Mouse (Mus musculus): Measurements from ENCODE around the gene Sufu.
A peak's percentile ranks its signal among the peaks of the same experiment; 100 is the strongest.

The Sufu gene

DNA sequence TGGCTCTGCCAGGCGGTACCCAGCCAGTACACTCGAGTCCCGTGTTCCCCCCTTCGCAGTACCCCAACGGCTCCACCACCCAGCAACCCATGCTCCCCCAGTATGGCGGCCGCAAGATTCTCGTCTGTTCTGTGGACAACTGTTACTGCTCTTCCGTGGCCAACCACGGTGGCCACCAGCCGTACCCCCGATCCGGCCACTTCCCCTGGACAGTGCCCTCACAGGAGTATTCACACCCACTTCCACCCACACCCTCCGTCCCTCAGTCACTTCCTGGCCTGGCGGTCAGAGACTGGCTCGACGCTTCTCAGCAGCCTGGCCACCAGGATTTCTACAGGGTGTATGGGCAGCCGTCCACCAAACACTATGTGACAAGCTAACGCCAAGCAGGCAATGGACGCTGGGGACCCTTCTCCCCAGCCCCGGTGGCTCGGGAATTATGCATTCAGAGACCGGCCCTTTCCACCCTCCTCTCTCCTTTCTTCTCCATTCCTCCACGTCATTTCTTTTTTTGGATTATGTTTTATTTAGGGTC is 118.7 kb downstream of the Sufu start:
- no peak for DNase-seq (ENCODE audit: low spot score in 2 of 2)

DNA sequence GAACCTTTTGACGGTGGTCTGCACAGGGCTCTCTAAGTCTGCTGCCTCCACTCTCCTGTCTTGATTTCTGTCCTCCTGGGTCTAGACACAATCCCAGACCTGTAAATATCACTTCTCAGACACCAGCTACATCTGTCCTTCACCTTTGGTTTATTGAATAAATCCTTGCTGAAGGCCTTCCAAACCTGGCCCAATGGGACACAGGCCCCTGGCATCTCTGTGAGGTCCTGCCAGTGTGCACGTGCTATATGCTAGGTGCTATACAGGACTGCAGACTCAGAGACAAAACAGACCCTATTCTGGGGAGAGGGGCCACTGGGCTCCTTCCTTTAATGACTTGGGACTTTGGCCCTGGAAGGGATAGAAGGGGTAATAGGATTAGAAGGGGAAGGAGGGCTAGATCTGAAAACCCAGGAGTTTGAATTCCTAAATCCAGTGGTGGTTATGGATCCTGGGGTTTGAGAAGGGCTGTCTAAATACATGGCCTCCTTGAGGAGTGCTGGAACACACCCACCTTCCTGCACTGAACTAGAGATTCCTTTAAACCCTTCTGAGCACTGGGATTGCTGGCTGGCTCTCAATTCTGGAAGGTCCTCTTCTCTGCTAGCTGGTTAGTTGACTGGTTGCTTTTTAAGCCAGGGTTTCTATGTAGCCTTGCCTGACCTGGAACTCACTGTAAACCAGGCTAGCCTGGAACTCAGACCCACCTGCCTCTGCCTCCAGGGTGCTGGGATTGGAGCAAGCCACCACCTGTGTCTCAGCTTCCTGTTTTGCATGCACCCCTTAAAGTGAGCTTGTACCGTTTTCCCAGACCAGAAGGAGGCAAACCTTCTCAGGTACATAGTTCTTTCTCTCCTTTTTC is 120.2 kb downstream of the Sufu start:
- no peak for DNase-seq (ENCODE audit: low spot score in 2 of 2)

DNA sequence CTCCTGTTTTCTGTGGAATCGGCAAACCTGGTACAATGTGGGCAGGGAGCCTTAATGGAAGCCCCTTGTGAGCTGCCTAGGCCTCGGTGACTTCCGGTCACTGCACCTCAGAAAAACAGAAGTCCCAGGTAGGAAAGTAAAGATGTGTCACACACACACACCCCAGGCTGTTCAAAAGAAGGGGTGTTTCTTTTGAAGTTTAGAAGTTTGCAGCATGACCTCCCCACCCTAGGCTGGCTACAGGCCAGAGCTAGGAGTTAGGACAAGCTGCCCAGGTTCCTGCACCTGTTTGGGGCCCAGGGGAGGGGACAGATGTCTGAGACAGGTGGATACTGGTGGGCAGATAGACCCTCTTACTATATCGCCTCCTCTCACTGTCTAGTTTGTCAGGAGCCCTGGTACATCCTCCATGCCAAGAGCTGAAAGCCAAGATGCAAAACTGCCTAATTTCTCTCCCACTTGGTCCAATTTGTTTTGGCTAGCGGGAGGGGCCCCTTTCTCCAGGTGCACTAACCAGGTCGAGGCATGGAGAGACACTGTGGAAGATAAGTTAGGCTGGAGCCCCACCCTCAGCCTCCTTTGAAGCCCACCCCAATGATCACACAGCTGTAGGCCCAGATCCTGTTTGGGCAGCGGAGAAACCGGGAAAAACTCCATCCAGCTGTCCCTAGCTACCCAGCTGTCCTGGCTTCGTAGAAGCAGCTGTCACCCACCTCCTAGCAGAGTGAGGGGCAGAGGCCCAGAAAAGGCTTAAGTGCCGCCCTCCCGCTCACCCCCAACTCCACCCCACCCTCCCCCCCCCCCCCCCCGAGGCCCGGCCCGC is 121.0 kb downstream of the Sufu start:
- DNase-seq (ENCODE audit: low spot score in 2 of 2), result no peak

DNA sequence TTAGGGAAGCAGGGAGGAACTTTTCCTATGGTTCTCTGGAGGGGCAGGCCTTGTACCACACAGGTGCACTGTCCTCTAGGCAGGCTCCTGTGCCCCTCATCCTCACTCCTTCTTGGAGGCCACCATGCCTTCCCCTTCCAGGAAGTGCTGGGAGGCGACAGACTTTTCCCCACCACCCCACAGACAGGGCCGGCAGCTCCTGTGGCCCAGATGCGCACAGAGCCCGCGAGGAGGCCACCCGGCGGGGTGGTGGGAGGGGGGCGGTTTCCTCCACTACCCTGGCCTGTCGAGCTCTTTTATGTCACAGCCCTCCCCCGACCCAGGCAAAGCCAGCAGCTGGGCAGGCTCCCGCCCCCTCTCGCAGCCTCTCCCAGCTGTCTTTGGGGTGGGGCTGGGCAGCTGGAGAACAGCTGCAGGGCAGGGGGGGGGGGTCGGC is 121.7 kb downstream of the Sufu start:
- DNase-seq (ENCODE audit: low spot score in 2 of 2), result no peak

DNA sequence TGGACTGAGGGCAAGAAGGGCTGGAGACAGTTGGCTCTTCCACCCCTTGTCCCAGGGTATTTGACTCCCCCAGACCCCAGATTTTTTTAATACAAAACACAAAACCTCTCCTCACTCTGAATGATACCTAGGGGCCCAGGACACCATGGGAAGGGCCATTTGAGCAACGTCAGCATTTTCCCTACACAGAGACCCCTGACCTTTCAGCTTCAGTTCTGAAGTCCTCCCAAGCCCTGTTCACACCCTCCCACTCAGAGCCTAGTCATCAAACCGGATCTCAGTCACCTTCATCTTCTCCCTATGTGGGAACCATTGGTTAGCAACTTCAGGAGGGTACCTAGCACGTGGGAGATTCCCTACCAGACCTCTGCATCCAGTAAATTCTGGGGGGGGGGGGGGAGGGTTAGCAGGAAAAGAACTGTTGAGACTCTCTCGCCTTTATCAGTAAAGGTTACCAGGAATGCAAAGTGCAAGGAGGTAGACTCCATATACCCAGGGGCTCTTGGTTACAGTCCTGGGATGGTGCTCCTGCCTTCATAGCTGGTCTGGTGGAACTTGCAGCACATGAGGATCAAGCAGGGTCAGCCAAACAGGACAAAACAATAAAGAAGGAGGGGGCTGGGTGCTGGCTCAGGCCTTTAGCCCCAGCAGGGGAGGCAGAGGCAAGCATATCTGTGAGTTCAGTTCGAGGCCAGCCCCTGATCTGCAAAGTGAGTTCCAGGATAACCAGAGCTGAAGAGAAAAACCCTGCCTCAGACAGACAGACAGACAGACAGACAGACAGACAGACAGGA is 122.3 kb downstream of the Sufu start:
- DNase-seq (ENCODE audit: low spot score in 2 of 2), result no peak

DNA sequence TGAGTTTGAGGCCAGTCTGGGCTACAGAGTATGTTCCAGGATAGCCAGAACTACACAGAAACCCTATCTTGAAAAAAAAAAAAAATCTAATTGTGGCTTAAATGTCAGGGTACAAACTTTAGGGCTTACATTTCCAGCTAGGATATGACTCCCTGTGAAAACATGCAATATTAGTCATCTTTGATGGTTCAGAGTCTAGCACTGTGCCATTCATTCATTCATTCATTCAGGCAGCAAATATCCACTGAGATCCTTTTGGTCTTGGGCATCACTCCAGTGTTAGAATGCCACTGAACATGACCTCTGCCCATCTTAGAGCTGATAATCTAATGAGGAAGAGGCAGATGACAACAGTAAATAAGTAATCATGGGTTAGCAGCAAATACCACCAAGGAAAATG is 125.0 kb downstream of the Sufu start:
- no peak for DNase-seq (ENCODE audit: low spot score in 2 of 2)

DNA sequence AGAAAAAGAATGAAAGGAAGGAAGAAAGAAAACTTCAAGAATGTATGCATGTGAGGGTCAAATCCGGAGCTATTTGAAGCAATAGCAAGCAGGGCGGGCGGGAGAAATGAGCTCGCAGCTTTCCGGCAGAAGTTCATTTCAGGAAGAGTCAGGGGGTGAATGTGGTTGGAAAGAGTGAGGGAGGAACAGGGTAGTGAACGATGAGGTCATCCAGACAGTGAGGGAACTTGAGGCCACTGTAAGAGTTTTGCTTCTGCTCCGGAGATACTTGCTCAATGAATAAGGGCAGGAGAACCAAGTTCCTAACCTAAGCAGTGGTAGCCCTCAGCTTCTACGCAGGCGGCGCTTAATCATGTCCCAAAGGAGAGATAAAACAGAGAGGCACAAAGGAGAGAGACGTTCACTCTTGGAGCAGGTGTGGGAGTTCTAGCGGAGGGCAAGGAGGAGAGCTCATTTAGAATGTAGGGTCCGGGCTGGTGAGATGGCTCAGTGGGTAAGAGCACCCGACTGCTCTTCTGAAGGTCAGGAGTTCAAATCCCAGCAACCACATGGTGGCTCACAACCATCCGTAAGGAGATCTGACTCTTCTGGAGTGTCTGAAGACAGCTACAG is 125.8 kb downstream of the Sufu start:
- DNase-seq (ENCODE audit: low spot score in 2 of 2), result no peak

DNA sequence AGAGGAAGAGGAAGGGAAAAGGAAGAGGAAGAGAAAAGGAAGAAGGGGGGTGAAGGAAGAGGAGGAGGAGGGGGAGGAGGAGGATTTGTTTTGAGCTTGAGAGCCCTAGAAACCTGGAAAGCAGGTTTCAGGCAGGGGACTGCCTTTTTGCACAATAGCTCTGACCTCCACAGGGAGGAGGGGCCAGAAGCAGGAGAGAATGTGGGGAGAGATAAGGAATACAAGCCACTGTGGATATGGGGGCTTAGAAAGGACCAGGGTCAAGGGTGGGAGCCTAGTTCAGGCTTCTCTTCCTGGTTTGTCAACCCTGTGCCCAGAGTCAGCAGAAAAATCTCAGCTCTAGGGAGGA is 126.4 kb downstream of the Sufu start:
- no peak for DNase-seq (ENCODE audit: low spot score in 2 of 2)

DNA sequence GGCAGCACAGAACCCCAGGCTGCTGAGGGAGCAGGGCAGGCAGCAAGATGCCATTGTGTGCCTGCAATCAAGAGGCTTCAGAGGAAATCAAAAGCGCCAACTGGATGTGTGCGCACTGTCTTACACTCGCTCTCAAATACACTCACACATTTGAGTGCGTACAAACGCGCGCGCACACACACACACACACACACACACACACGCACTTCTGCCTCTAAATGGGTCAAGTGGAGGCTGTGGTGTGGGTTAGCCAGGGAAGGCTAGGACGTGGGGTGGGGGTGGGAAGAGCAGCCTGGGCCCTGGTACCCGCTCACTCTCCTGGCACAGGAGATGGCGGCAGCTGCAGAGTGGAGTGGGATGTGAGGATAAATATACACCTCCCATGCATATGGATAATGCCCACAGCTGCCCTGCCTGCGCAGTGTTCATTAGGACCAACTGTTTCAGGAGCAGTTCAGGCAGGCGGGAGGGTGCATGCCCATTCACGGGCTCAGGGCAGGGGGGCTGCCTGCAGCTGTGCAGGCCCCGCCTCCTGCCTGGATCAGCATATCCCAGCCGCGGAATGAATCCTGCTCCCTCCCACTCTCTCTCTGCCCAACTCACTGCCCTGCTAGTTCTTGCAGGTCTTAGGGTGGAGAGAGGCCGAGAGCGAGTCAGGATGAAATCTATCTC is 126.9 kb downstream of the Sufu start:
- peak in 1 of 2 experiments; percentile 63 for DNase-seq (ENCODE audit: low spot score in 2 of 2)

DNA sequence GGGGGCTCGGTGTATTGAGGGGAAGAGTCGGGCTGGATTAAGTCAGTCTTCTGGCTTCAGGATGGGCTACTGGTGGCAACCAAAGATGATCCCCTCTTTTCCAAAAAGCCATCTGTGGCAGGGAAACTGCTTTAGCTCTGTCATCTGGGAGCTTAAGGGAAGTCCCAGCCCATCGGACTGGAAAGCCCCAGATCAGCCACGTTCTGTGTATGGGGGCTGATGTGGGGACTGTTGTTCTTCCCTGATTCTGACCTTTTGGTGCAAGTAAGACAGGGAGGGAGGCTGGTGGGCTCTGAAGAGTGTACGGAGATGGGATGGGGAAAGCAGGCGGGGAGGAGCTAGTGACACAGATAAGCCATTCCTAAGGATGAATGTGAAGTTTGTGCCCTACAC is 127.5 kb downstream of the Sufu start:
- DNase-seq (ENCODE audit: low spot score in 2 of 2), result no peak

DNA sequence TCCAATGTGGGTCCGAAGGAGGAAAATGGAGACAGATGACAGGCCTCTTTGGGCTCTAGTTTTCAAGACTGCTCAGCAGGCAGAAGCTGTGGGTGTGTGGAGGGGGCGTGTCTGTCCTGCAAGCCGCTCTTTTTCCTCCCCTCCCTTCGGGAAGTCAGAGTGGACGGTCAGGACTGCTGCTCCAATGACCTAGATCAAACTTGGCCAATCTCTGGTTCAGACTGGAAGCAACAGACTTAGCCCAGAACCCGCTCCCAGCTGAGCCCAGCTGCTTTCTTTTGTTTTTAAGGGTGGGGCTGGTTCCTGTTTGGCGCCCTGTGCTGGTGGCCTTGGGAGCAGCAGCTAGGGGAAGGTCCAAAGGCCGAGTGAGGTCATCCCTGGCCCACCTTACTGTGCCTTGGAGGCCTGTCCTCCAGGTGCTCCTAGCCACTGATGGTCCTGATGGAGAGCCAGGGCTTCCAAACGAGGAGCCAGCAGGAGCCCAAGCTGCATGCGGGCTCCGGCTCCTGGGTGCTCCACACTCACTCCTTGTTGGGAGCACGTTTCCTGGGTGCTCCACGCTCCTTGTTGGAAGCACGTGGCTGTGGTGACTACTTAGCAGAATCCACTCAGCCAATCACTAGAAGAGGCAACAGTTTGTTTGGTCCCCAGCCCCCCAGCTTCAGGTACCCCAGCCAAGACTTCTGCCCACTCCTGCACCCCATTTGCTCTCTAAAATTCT is 128.1 kb downstream of the Sufu start:
- peak in 1 of 2 experiments; percentile 25 for DNase-seq (ENCODE audit: low spot score in 2 of 2)

DNA sequence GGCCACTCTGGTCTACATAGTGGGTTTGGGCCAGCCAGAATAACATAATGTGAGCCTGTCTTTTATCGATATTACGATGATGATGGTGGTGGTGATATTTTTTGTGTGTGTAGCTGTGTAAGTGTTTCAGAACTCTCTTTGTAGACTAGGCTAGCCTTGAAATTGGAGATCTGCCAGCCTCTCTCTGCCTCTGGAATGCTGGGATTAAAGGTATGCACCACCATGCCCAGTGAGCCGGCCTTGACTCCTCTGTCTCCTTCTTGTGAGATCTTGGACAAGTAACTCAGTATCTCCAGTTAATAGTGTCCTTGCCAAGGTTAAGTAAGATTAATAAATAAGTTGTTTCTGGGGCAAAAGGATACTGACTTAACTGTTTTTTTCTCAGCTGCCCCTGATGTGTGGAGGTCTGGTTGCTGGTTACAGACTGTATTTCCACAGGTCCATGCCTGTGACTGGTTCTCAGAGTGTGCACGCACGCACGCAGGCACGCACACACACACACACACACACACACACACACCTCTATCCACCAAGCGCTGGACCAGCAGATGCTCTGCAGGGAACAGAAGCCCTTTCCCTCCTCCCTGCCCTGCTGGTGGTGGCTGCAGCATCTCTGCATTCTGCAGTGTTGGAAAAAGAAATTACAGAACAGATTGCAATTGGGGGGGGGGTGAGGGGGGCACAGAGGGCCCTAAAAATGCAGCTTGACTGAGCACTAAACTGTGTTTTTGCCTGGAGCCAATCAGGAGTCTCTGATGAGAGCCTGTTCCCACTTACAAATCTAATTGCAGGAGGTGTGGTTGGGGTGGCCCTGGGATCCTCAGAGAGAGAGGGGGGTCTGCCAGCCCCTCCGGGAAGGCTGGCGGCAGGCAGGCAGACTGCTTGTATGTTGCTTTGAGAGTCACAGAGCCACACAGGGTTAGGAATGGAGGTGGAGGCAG is 129.3 kb downstream of the Sufu start:
- DNase-seq (ENCODE audit: low spot score in 2 of 2), result no peak

DNA sequence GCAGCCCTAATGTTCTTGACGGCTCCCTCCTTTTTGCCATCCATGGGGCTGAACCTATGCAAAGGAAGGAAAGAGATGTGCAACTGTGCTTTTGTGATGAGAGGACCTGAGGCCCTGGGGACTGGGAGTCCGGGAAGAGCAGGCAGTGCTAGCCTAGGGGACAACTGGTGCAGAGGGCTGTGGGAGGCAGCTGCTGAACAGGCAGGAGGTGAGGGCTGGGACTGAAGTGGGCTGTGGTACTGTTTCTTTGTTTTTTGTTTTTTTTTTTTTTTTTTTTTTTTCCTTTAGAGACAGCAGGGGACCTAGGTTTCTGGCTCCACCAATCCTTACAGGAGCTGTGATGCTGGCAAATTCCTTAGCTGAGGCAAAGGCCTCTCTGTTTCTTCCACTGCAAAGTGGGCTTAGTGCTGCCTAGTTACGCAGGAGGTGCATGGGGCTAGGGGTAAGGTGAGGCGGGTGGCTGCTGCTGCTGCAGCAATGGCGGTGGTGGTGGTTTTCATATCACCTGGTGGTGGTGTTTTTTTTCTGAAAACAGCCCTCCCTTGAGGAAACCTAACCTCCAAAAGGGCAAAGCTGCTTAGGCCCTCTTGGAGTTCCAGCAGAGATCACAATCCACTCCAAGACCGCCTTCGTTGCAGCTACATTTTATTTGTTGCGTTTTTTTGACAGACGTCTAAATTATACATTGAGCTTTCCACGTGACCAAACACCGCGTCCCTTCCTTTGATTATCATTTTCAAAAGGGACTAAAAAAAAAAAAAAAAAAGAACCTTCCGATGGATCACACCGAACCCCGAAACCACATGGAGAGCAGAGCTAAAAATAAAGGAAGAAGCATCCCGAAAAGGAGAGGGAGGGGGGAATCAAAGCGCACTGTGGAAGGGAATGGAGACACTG is 131.2 kb downstream of the Sufu start:
- no peak for DNase-seq (ENCODE audit: low spot score in 2 of 2)

DNA sequence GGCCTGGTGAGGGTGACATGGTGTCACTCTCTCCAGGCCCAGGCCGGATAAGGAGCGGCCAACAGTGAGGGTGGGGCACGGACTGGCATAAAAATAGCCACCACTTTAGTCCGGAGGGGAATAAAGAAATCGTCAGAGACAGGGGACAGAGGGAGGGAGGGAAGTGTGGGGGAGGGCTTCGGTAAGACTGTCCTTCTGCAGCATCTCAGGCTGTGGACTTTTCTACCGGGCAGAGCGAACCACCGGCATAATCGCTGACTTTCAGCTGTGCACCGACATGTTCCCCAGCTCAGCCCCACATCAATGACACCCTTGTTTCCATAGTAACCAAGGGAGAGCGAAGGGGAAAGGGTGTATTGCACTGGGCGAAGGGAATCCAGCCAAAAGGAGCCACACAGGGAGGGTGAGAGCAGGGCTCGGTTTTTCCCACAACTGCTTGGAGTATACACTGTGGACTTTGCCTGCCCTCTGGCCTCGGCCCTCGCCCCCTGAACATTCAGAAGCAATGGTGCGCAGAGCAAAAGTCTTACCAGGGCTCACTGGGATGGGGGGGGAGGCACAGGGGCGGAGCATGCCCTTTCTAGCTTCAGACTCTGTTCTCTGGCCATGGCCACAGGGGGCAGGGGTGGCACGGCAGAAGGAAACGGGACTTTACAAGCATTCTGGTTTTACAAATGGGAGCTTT is 132.0 kb downstream of the Sufu start:
- DNase-seq (ENCODE audit: low spot score in 2 of 2), result no peak

DNA sequence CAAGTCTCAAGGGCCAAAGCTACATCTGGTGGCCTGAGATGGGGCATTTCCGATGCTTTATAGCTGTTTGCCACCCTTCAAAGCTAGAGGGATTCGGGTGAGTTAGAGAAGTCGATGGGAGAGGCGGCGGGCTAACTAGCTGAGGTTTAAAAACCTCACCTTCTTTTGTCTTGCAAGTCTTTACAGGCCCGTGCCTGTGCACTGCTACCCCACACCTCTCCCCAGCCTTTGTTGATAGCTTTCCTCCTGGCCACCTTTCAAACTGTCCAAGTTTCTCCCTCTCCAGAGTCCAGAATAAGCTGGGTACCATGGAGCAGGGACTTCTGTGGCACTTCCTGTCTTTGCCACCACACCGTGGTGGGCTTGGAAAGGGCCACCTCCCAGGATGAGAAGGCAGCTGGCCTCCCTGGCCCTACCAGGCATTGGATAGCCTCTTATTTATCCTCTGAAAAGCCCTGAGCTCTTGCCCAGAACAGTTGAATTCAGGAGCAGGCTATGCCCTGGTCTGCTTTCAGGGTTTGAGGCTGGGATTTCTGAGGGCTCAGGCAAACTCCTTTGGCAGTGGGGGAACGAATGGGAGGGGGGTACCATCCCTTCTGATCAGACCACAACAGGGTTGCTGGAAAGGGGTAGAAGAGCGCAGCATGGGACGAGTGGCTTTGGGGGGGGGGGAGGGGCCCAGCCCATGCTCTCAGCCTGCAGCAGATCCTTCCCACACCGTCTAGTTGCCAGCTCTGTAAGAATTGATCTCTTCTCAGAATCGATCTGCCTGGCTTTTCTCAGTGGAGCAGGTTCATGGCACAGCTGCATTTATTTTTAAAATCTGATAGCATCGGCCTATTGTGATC is 133.1 kb downstream of the Sufu start:
- DNase-seq (ENCODE audit: low spot score in 2 of 2), result no peak

DNA sequence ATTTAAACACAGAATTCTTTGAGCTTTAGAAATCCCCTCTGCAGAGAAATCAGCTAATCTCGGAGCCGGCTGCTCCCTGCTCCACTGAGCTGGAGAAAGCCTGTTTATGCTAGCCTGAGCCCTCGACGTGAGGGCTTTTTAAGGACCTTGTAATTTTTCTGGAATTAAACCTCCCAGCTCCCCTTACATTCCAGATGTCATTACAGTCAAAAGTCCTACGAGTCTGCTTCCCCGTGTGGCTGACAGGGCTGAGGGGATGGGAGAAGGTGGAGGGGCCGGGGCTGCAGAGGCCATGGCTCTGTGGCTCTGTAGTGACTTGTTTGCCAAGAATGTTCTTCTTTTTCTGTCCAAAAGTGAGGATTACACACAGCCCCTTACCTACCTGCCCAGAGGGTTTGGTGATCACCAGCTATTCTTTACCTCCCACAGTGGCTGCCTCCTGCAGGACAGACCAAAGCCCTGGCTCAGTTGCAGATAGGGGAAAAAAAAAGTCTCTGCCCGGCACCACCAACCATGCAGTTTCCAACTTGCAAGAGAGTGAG is 133.8 kb downstream of the Sufu start:
- DNase-seq (ENCODE audit: low spot score in 2 of 2), result no peak

Measured in frontal cortex, postnatal 14 days (tissue).